Comparison of ENCODE assay signal across 7 mouse cellular contexts in genomic region chr11:69662967-69663671, GRCm38 (mm10). TPM values are rescaled to one million over a fixed set of nuclear protein-coding genes. Genes with fewer than 3 reads are reported as not detected.
DNase-seq lines count a peak whose midpoint lies in the region; ATAC-seq and TF ChIP-seq lines count a peak whose summit lies in the region.

No protein-coding gene starts in this region.

- no peaks in the 10 kb centered on the region for H3K27me3 ChIP-seq in liver, adult 2 months (ENCODE audit: control insufficient read depth, insufficient read depth, low read length)
- H3K27me3 ChIP-seq in embryonic facial prominence, embryonic 13.5 days: no peaks in the 10 kb centered on the region
- H3K27me3 ChIP-seq in intestine, embryonic 14.5 days (replicated peaks; ENCODE audit: control insufficient read depth, insufficient read depth, low read length): no peaks in the 10 kb centered on the region
- H3K27me3 ChIP-seq in neural tube, embryonic 13.5 days: no peaks in the 10 kb centered on the region

- H3K4me1 ChIP-seq in liver, adult 2 months (ENCODE audit: control insufficient read depth, insufficient read depth, low read length): peaks cover 9% of the 10 kb centered on the region
- peaks cover 16% of the 10 kb centered on the region for H3K4me1 ChIP-seq in embryonic facial prominence, embryonic 13.5 days
- peaks cover 12% of the 10 kb centered on the region for H3K4me1 ChIP-seq in intestine, embryonic 14.5 days (replicated peaks; ENCODE audit: control insufficient read depth, insufficient read depth, low read length)
- H3K4me1 ChIP-seq in neural tube, embryonic 13.5 days (replicated peaks): peaks cover 27% of the 10 kb centered on the region

- TF ChIP-seq POLR2A in liver, adult 2 months (IDR thresholded peaks at IDR 0.05; ENCODE audit: extremely low read depth, insufficient read depth, low read length): no peak

- H3K9me3 ChIP-seq in embryonic facial prominence, embryonic 13.5 days: no peaks in the 10 kb centered on the region
- no peaks in the 10 kb centered on the region for H3K9me3 ChIP-seq in intestine, embryonic 14.5 days (ENCODE audit: control insufficient read depth, low read length)
- no peaks in the 10 kb centered on the region for H3K9me3 ChIP-seq in neural tube, embryonic 13.5 days

- 65% methylated on average over 13 of the region's 13 CpGs for WGBS in liver, adult 2 months
- 72% methylated on average over 13 of the region's 13 CpGs for WGBS in embryonic facial prominence, embryonic 13.5 days
- WGBS in intestine, embryonic 14.5 days: 68% methylated on average over 13 of the region's 13 CpGs
- 68% methylated on average over 13 of the region's 13 CpGs for WGBS in neural tube, embryonic 13.5 days

- H3K9ac ChIP-seq in liver, adult 2 months (ENCODE audit: low read depth, low read length): peak overlapping the region; percentile 28
- H3K9ac ChIP-seq in embryonic facial prominence, embryonic 13.5 days: peak overlapping the region; percentile 74
- peak overlapping the region; percentile 54 for H3K9ac ChIP-seq in intestine, embryonic 14.5 days (ENCODE audit: low read length)
- peak overlapping the region; percentile 62 for H3K9ac ChIP-seq in neural tube, embryonic 13.5 days

- peak overlapping the region; percentile 65 for H3K4me3 ChIP-seq in liver, adult 2 months (ENCODE audit: insufficient read depth, low read depth, low read length)
- H3K4me3 ChIP-seq in embryonic facial prominence, embryonic 13.5 days: peak overlapping the region; percentile 57
- H3K4me3 ChIP-seq in intestine, embryonic 14.5 days (ENCODE audit: low read depth, low read length): peak overlapping the region; percentile 65
- H3K4me3 ChIP-seq in neural tube, embryonic 13.5 days: peak overlapping the region; percentile 57

- peaks cover 10% of the 10 kb centered on the region; the same call in 1 of the 2 replicates for H3K36me3 ChIP-seq in liver, adult 2 months (ENCODE audit: control insufficient read depth, insufficient read depth, low read length)
- H3K36me3 ChIP-seq in embryonic facial prominence, embryonic 13.5 days: peaks cover 56% of the 10 kb centered on the region
- peaks cover 67% of the 10 kb centered on the region for H3K36me3 ChIP-seq in intestine, embryonic 14.5 days (ENCODE audit: control insufficient read depth, insufficient read depth, low read length)
- H3K36me3 ChIP-seq in neural tube, embryonic 13.5 days: peaks cover 66% of the 10 kb centered on the region

- H3K79me2 ChIP-seq in liver, adult 2 months (ENCODE audit: control insufficient read depth, insufficient read depth, low read length): no peaks in the 10 kb centered on the region; the same call in 1 of the 2 replicates

- ATAC-seq in embryonic facial prominence, embryonic 13.5 days (ENCODE audit: insufficient number of reproducible peaks, insufficient read depth, low FRiP score, low TSS enrichment, low read depth): no peak
- peak; percentile 1; the same call in 1 of the 2 replicates for ATAC-seq in intestine, embryonic 14.5 days (replicated peaks; ENCODE audit: low FRiP score, low TSS enrichment, low read depth)
- ATAC-seq in neural tube, embryonic 13.5 days (ENCODE audit: low read depth): peak; percentile 19
- no peak for ATAC-seq in megakaryocyte progenitor cell, adult 5-6 weeks (replicated peaks; ENCODE audit: poor library complexity)

- peak overlapping the region; percentile 70 for H3K27ac ChIP-seq in liver, adult 2 months (replicated peaks; ENCODE audit: insufficient read depth, low read depth, low read length)
- H3K27ac ChIP-seq in embryonic facial prominence, embryonic 13.5 days: peak overlapping the region; percentile 98
- H3K27ac ChIP-seq in intestine, embryonic 14.5 days (ENCODE audit: low read depth): peak overlapping the region; percentile 97
- peak overlapping the region; percentile 95 for H3K27ac ChIP-seq in neural tube, embryonic 13.5 days (replicated peaks)

- peak; percentile 44 for DNase-seq in liver, adult 2 months (ENCODE audit: extremely low read depth, low read depth, low spot score)
- DNase-seq in liver: no peak
- no peak for DNase-seq in intestine, embryonic 14.5 days (ENCODE audit: low spot score)
- no peak for DNase-seq in adrenal gland, postnatal 14 days

- H3K4me2 ChIP-seq in embryonic facial prominence, embryonic 13.5 days: peak overlapping the region; percentile 61
- H3K4me2 ChIP-seq in intestine, embryonic 14.5 days (ENCODE audit: low read length): peak overlapping the region; percentile 59
- peak overlapping the region; percentile 63 for H3K4me2 ChIP-seq in neural tube, embryonic 13.5 days

- TF ChIP-seq CTCF in liver, adult 2 months (IDR thresholded peaks at IDR 0.05; ENCODE audit: low read depth, low read length): no peak

RNA-seq across cellular contexts. Expression of gene Mpdu1, which starts 0.7 kb away (rescaled TPM):
- total RNA-seq in liver, adult 2 months (2014; rRNA removed): 49.9 and 53.5 TPM in 2 replicates
- 100 and 115 TPM in 2 replicates for polyA plus RNA-seq in liver, adult 2 months (2012; rRNA removed)
- 54.3 and 74.9 TPM in 2 replicates for polyA plus RNA-seq in embryonic facial prominence, embryonic 13.5 days (2015; fragmentation: Nextera tagmentation; extraction: Ambion mirVana)
- 32.1 and 39.3 TPM in 2 replicates for polyA plus RNA-seq in intestine, embryonic 14.5 days (2014; fragmentation: Nextera tagmentation; extraction: Ambion mirVana)
- 83.2 and 92.1 TPM in 2 replicates for polyA plus RNA-seq in neural tube, embryonic 13.5 days (2015; fragmentation: Nextera tagmentation; extraction: Ambion mirVana)
- total RNA-seq in megakaryocyte progenitor cell, adult 5-6 weeks (2015): 28.6 and 37.5 TPM in 2 replicates
- total RNA-seq in megakaryocyte progenitor cell, adult 5-6 weeks (2017): 55.0 and 55.5 TPM in 2 replicates
- 96.2 and 101 TPM in 2 replicates for total RNA-seq in adrenal gland, postnatal 14 days (2021)

RNA-seq across cellular contexts. Expression of gene Cd68, which starts 2.8 kb away (rescaled TPM):
- total RNA-seq in liver, adult 2 months (2014; rRNA removed): 4.5 and 6.0 TPM in 2 replicates
- 6.1 and 14.8 TPM in 2 replicates for polyA plus RNA-seq in liver, adult 2 months (2012; rRNA removed)
- 11.4 and 11.9 TPM in 2 replicates for polyA plus RNA-seq in embryonic facial prominence, embryonic 13.5 days (2015; fragmentation: Nextera tagmentation; extraction: Ambion mirVana)
- 12.4 and 16.3 TPM in 2 replicates for polyA plus RNA-seq in intestine, embryonic 14.5 days (2014; fragmentation: Nextera tagmentation; extraction: Ambion mirVana)
- polyA plus RNA-seq in neural tube, embryonic 13.5 days (2015; fragmentation: Nextera tagmentation; extraction: Ambion mirVana): 9.8 and 11.3 TPM in 2 replicates
- total RNA-seq in megakaryocyte progenitor cell, adult 5-6 weeks (2015): 33.1 and 39.3 TPM in 2 replicates
- total RNA-seq in megakaryocyte progenitor cell, adult 5-6 weeks (2017): 15.5 and 25.0 TPM in 2 replicates
- total RNA-seq in adrenal gland, postnatal 14 days (2021): 8.6 and 12.2 TPM in 2 replicates

RNA-seq across cellular contexts. Expression of gene Sox15, which starts 8.0 kb away (rescaled TPM):
- total RNA-seq in liver, adult 2 months (2014; rRNA removed): not detected in 2 replicates
- polyA plus RNA-seq in liver, adult 2 months (2012; rRNA removed): 0.21 TPM in 1 of 2 replicates, not detected in the other
- 0.41 and 0.63 TPM in 2 replicates for polyA plus RNA-seq in embryonic facial prominence, embryonic 13.5 days (2015; fragmentation: Nextera tagmentation; extraction: Ambion mirVana)
- 0.35 TPM in 1 of 2 replicates, not detected in the other for polyA plus RNA-seq in intestine, embryonic 14.5 days (2014; fragmentation: Nextera tagmentation; extraction: Ambion mirVana)
- not detected in 2 replicates for polyA plus RNA-seq in neural tube, embryonic 13.5 days (2015; fragmentation: Nextera tagmentation; extraction: Ambion mirVana)
- not detected in 2 replicates for total RNA-seq in megakaryocyte progenitor cell, adult 5-6 weeks (2015)
- total RNA-seq in megakaryocyte progenitor cell, adult 5-6 weeks (2017): 0.95 TPM in 1 of 2 replicates, not detected in the other
- total RNA-seq in adrenal gland, postnatal 14 days (2021): 0.45 TPM in 1 of 2 replicates, not detected in the other

RNA-seq across cellular contexts. Expression of gene Eif4a1, which starts 9.1 kb away (rescaled TPM):
- 370 and 386 TPM in 2 replicates for total RNA-seq in liver, adult 2 months (2014; rRNA removed)
- polyA plus RNA-seq in liver, adult 2 months (2012; rRNA removed): 184 and 221 TPM in 2 replicates
- 514 and 625 TPM in 2 replicates for polyA plus RNA-seq in embryonic facial prominence, embryonic 13.5 days (2015; fragmentation: Nextera tagmentation; extraction: Ambion mirVana)
- 645 and 692 TPM in 2 replicates for polyA plus RNA-seq in intestine, embryonic 14.5 days (2014; fragmentation: Nextera tagmentation; extraction: Ambion mirVana)
- 525 and 528 TPM in 2 replicates for polyA plus RNA-seq in neural tube, embryonic 13.5 days (2015; fragmentation: Nextera tagmentation; extraction: Ambion mirVana)
- 1,029 and 1,055 TPM in 2 replicates for total RNA-seq in megakaryocyte progenitor cell, adult 5-6 weeks (2015)
- total RNA-seq in megakaryocyte progenitor cell, adult 5-6 weeks (2017): 1,055 and 1,141 TPM in 2 replicates
- 642 and 752 TPM in 2 replicates for total RNA-seq in adrenal gland, postnatal 14 days (2021)

RNA-seq across cellular contexts. Expression of gene Senp3, which starts 18.8 kb away (rescaled TPM):
- 26.2 and 31.9 TPM in 2 replicates for total RNA-seq in liver, adult 2 months (2014; rRNA removed)
- polyA plus RNA-seq in liver, adult 2 months (2012; rRNA removed): 17.5 and 25.8 TPM in 2 replicates
- polyA plus RNA-seq in embryonic facial prominence, embryonic 13.5 days (2015; fragmentation: Nextera tagmentation; extraction: Ambion mirVana): 119 and 122 TPM in 2 replicates
- polyA plus RNA-seq in intestine, embryonic 14.5 days (2014; fragmentation: Nextera tagmentation; extraction: Ambion mirVana): 79.1 and 90.8 TPM in 2 replicates
- 99.8 and 105 TPM in 2 replicates for polyA plus RNA-seq in neural tube, embryonic 13.5 days (2015; fragmentation: Nextera tagmentation; extraction: Ambion mirVana)
- total RNA-seq in megakaryocyte progenitor cell, adult 5-6 weeks (2015): 140 and 145 TPM in 2 replicates
- 108 and 123 TPM in 2 replicates for total RNA-seq in megakaryocyte progenitor cell, adult 5-6 weeks (2017)
- 71.6 and 72.4 TPM in 2 replicates for total RNA-seq in adrenal gland, postnatal 14 days (2021)

Comparison
In these comparisons a context has a peak if more than half of its experiments do, and no peak if none do; other contexts are left out.
1. ATAC-seq: peak in intestine, embryonic 14.5 days (single experiment) and neural tube, embryonic 13.5 days (single experiment); none in embryonic facial prominence, embryonic 13.5 days (single experiment) and megakaryocyte progenitor cell, adult 5-6 weeks (single experiment).
2. Peak in every context shown above with its lines, with median percentiles within 50 percentile points of each other: H3K27ac ChIP-seq, H3K4me3 ChIP-seq, H3K9ac ChIP-seq and H3K4me2 ChIP-seq.